ENCODE assay signal across 12 mouse cellular contexts in genomic region chr7:68224006-68224405, GRCm38 (mm10). TPM values are rescaled to one million over a fixed set of nuclear protein-coding genes. Genes with fewer than 3 reads are reported as not detected.
DNase-seq lines count a peak whose midpoint lies in the region; ATAC-seq lines count a peak whose summit lies in the region.
"Had no signal": no experiment of that assay in that cellular context is flagged by ENCODE, and none has a peak within 500 bp of the region (broad histone marks: within the 10 kb centered on the region; RNA-seq: fewer than 3 reads in every experiment).

No protein-coding gene starts in this region.

- intact Hi-C loops in heart, postnatal 14 days (cut with DNase I) = loop anchor here (5.0 kb wide), 2 partner anchors 38 to 78 kb away; partner anchors contain the start of gene Pgpep1l

- no peaks in the 10 kb centered on the region for H3K27me3 ChIP-seq in heart, embryonic 16.5 days (ENCODE audit: control insufficient read depth, insufficient read depth, low read length)
- H3K27me3 ChIP-seq in midbrain, embryonic 13.5 days = no peaks in the 10 kb centered on the region
- no peaks in the 10 kb centered on the region for H3K27me3 ChIP-seq in midbrain, embryonic 10.5 days (ENCODE audit: low read depth, poor library complexity, severe bottlenecking)
- no peaks in the 10 kb centered on the region for H3K27me3 ChIP-seq in midbrain, embryonic 16.5 days (ENCODE audit: control insufficient read depth, insufficient read depth, low read depth, low read length)
- H3K27me3 ChIP-seq: limb, embryonic 15.5 days; stomach, embryonic 15.5 days had no signal

- H3K4me2 ChIP-seq in heart, embryonic 16.5 days (ENCODE audit: low read depth, low read length) = no peak overlapping the region
- no peak overlapping the region for H3K4me2 ChIP-seq in midbrain, embryonic 13.5 days (replicated peaks)
- H3K4me2 ChIP-seq in midbrain, embryonic 16.5 days (ENCODE audit: low read length) = no peak overlapping the region
- H3K4me2 ChIP-seq: limb, embryonic 15.5 days; stomach, embryonic 15.5 days had no signal

- no peak overlapping the region for H3K4me3 ChIP-seq in heart, embryonic 16.5 days (ENCODE audit: low read length)
- H3K4me3 ChIP-seq in midbrain, embryonic 13.5 days (replicated peaks) = no peak overlapping the region
- H3K4me3 ChIP-seq in midbrain, embryonic 10.5 days = no peak overlapping the region
- H3K4me3 ChIP-seq in midbrain, embryonic 16.5 days (ENCODE audit: low read depth, low read length) = no peak overlapping the region
- H3K4me3 ChIP-seq: limb, embryonic 15.5 days; stomach, embryonic 15.5 days had no signal

- ATAC-seq in heart, embryonic 16.5 days (replicated peaks; ENCODE audit: extremely low read depth, insufficient read depth, low FRiP score) = no peak
- ATAC-seq in midbrain, embryonic 13.5 days = no peak
- ATAC-seq in midbrain, embryonic 16.5 days = no peak

- WGBS in heart, embryonic 16.5 days = 85% methylated on average over 5 of the region's 5 CpGs
- 96% methylated on average over 5 of the region's 5 CpGs for WGBS in midbrain, embryonic 13.5 days
- 95% methylated on average over 5 of the region's 5 CpGs for WGBS in midbrain, embryonic 10.5 days
- 92% methylated on average over 5 of the region's 5 CpGs for WGBS in midbrain, embryonic 16.5 days

- peaks cover 10% of the 10 kb centered on the region for H3K4me1 ChIP-seq in heart, embryonic 16.5 days (ENCODE audit: control insufficient read depth, insufficient read depth, low read length)
- H3K4me1 ChIP-seq in midbrain, embryonic 13.5 days (replicated peaks) = peaks cover 33% of the 10 kb centered on the region
- peaks cover 26% of the 10 kb centered on the region for H3K4me1 ChIP-seq in midbrain, embryonic 10.5 days
- peaks cover 18% of the 10 kb centered on the region for H3K4me1 ChIP-seq in midbrain, embryonic 16.5 days (ENCODE audit: control insufficient read depth, insufficient read depth, low read length)
- H3K4me1 ChIP-seq: stomach, embryonic 15.5 days had no signal

- no peak overlapping the region for H3K9ac ChIP-seq in heart, embryonic 16.5 days (ENCODE audit: low read length)
- H3K9ac ChIP-seq in midbrain, embryonic 13.5 days (replicated peaks) = no peak overlapping the region; the same call in 1 of the 2 replicates
- no peak overlapping the region for H3K9ac ChIP-seq in midbrain, embryonic 16.5 days (ENCODE audit: low read depth, low read length)
- H3K9ac ChIP-seq: limb, embryonic 15.5 days; stomach, embryonic 15.5 days had no signal

- peak overlapping the region; percentile 51 for H3K27ac ChIP-seq in heart, embryonic 16.5 days (ENCODE audit: low read length)
- H3K27ac ChIP-seq in midbrain, embryonic 13.5 days = peak overlapping the region; percentile 81
- no peak overlapping the region for H3K27ac ChIP-seq in midbrain, embryonic 10.5 days (replicated peaks)
- H3K27ac ChIP-seq in midbrain, embryonic 16.5 days (ENCODE audit: low read length) = peak overlapping the region; percentile 79

- no peaks in the 10 kb centered on the region for H3K9me3 ChIP-seq in heart, embryonic 16.5 days (replicated peaks; ENCODE audit: control insufficient read depth, low read length)
- H3K9me3 ChIP-seq in midbrain, embryonic 13.5 days = no peaks in the 10 kb centered on the region
- H3K9me3 ChIP-seq in midbrain, embryonic 10.5 days (replicated peaks) = no peaks in the 10 kb centered on the region
- H3K9me3 ChIP-seq in midbrain, embryonic 16.5 days (replicated peaks; ENCODE audit: control insufficient read depth, low read length, poor library complexity, severe bottlenecking) = no peaks in the 10 kb centered on the region
- H3K9me3 ChIP-seq: limb, embryonic 15.5 days; stomach, embryonic 15.5 days had no signal

- DNase-seq in heart, postnatal 14 days = no peak
- no peak for DNase-seq in midbrain, embryonic 10.5 days (ENCODE audit: low spot score)
- DNase-seq in cerebellum, adult 9-11 months = no peak
- no peak for DNase-seq in natural killer cell, adult 2 months (ENCODE audit: low spot score in 2 of 2)
- no peak for DNase-seq in spleen, postnatal 14 days (ENCODE audit: low spot score in 2 of 2)

- peaks cover 13% of the 10 kb centered on the region for H3K36me3 ChIP-seq in heart, embryonic 16.5 days (ENCODE audit: control insufficient read depth, insufficient read depth)
- H3K36me3 ChIP-seq in midbrain, embryonic 13.5 days = peaks cover 68% of the 10 kb centered on the region
- H3K36me3 ChIP-seq in midbrain, embryonic 10.5 days = peaks cover 92% of the 10 kb centered on the region
- H3K36me3 ChIP-seq in midbrain, embryonic 16.5 days (ENCODE audit: control insufficient read depth, insufficient read depth, low read length) = no peaks in the 10 kb centered on the region; the same call in 1 of the 2 replicates

RNA-seq across cellular contexts. Expression of gene Pgpep1l, which starts 40.0 kb away (rescaled TPM):
- polyA plus RNA-seq in heart, embryonic 16.5 days (2015; fragmentation: Nextera tagmentation; extraction: Ambion mirVana) = 0.71 TPM in 1 of 2 replicates, not detected in the other
- total RNA-seq in heart, postnatal 14 days (2021) = under 1 TPM in 1 of 2 experiments, not detected in 1; 0.39 TPM
- polyA plus RNA-seq in midbrain, embryonic 13.5 days (2015; fragmentation: Nextera tagmentation; extraction: Ambion mirVana) = not detected in 2 replicates
- polyA plus RNA-seq in midbrain, embryonic 10.5 days (2016; fragmentation: Nextera tagmentation; extraction: Ambion mirVana) = not detected in 2 replicates
- polyA plus RNA-seq in midbrain, embryonic 16.5 days (2015; fragmentation: Nextera tagmentation; extraction: Ambion mirVana) = not detected in 2 replicates
- total RNA-seq: heart, adult 18-20 months had no signal
- polyA plus RNA-seq: neural tube, embryonic 14.5 days; stomach, embryonic 15.5 days had no signal

RNA-seq across cellular contexts. Expression of gene Fam169b, which starts 49.6 kb away (rescaled TPM):
- 7.2 and 15.1 TPM in 2 replicates for polyA plus RNA-seq in heart, embryonic 16.5 days (2015; fragmentation: Nextera tagmentation; extraction: Ambion mirVana)
- total RNA-seq in heart, postnatal 14 days (2021) = 1 to 10 TPM in 1 of 2 experiments, under 1 TPM in 1; 0.38 to 1.2 TPM
- polyA plus RNA-seq in midbrain, embryonic 13.5 days (2015; fragmentation: Nextera tagmentation; extraction: Ambion mirVana) = 0.09 TPM in 1 of 2 replicates, not detected in the other
- 0.26 and 0.30 TPM in 2 replicates for polyA plus RNA-seq in midbrain, embryonic 10.5 days (2016; fragmentation: Nextera tagmentation; extraction: Ambion mirVana)
- 0.16 TPM in 1 of 2 replicates, not detected in the other for polyA plus RNA-seq in midbrain, embryonic 16.5 days (2015; fragmentation: Nextera tagmentation; extraction: Ambion mirVana)
- polyA plus RNA-seq: neural tube, embryonic 14.5 days had no signal
